Mouse (Mus musculus): ENCODE results near the gene Satb1.

The Satb1 gene

DNA sequence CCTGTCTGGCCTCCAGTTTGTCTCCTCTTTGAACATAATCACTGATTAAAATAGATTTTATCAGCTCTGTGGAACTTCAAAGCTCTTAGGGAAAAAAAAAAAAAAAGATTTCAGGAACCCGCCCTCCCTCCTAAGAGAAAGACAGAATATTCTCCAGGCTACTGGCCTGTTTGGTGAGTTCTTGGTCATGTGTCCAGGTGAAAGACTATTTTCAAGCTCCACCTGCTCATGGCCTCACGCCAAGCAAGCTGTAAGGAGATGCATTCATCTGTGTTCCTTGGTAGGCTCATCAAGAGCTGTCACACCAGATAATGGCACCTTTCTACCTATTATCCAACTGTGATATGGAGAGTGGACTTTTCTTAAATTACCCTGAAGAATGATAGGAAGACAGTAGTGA lies 54.1 kb downstream of the Satb1 start:
- DNase-seq (ENCODE audit: extremely low spot score, low read depth, low spot score), result no peak

DNA sequence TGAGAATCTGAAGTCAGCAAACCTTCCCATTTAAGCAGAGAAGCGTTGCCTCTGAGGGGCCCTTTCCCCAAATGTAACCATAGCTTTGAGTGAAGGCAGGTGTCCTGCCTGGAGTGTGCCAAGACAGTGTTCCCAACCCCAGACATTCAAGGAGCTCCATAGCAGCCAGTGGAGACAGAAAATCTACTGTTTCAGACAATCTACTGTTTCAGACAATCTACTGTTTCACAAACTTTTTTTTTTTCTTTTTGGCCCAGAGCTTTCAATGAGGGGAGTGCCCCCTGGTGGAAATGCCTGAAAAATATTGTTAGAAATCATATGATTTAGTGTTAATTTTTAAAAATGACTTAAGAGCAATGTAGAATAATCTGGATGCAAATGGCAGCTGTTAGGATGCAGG lies 55.3 kb downstream of the Satb1 start:
- no peak for DNase-seq (ENCODE audit: extremely low spot score, low read depth, low spot score)

GRCm38 (mm10) chr17:51775070-51775881 lies 57.8 kb downstream of the Satb1 start:
- no peak for DNase-seq (ENCODE audit: extremely low spot score, low read depth, low spot score)

- DNase-seq (ENCODE audit: extremely low spot score, low read depth, low spot score), result no peak
These were observed 69.5 kb downstream of the Satb1 start for GRCm38 (mm10) chr17:51763600-51763999.

- DNase-seq (ENCODE audit: extremely low spot score, low read depth, low spot score), result no peak
These were observed 70.6 kb downstream of the Satb1 start for GRCm38 (mm10) chr17:51762503-51762902.

- DNase-seq (ENCODE audit: extremely low spot score, low read depth, low spot score), result no peak
These were observed 72.0 kb downstream of the Satb1 start for GRCm38 (mm10) chr17:51760997-51761655.

GRCm38 (mm10) chr17:51760251-51760887 lies 72.7 kb downstream of the Satb1 start:
- DNase-seq (ENCODE audit: extremely low spot score, low read depth, low spot score), result peak; percentile 63

GRCm38 (mm10) chr17:51759509-51759908 lies 73.6 kb downstream of the Satb1 start:
- DNase-seq (ENCODE audit: extremely low spot score, low read depth, low spot score), result no peak

GRCm38 (mm10) chr17:51752142-51752541 lies 80.9 kb downstream of the Satb1 start:
- no peak for DNase-seq (ENCODE audit: extremely low spot score, low read depth, low spot score)

DNA sequence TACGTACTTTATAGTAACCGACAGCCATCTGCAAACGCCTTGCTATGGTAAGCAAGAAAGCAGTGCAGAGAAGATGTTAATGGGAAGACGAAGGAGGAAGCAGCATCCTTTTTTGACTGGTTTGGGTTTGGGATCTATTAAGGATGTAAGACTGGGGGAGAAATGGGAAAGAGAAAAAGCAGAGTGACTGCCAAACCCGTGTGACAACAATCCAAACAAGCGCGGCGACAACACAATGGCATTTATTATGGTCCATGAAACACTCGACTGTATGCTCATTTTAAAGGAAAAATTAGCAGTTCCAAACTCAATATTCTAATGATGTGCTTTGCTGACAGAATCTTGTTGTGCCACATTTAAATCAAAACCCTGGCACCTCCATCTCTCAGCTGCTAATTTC lies 85.9 kb downstream of the Satb1 start:
- DNase-seq (ENCODE audit: extremely low spot score, low read depth, low spot score), result no peak

DNA sequence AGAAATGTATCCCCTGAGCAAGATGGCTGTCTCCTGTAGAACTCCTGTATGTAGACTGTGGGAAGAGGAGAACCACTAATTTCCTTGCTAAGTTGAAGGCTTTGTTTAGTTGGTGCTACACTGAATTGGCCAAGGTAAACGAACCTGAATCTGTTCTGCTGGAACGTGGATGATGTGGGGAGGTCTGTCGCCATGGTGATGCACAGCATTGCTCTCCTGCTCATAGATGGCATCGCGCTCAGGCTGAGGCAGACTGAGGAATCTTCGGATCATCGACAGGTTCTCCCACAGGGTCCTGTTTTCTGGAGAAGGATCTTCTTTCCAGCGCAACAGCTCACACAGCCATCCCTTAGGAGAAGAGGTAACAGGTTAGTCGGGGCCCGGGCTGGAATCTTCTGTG lies 90.6 kb downstream of the Satb1 start:
- no peak for DNase-seq (ENCODE audit: extremely low spot score, low read depth, low spot score)

DNA sequence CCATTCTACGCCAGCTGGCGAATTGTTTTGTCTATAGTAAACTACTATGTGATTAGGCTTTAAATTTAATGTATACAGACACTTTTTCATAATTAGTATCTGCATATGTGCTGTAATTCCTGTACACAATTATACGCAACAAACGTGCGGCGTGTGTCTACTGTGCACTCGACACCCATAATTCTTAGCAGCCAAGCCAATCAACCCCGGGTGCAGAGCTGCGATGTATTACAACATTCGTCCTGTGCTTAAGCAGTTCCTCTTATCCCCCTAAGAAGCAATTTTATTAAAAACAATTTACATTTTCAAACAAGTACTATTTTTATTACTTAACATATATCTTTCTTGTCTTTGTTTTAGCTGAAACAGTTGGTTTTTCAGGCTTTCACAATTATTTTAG lies 92.0 kb downstream of the Satb1 start:
- DNase-seq (ENCODE audit: extremely low spot score, low read depth, low spot score), result no peak

DNA sequence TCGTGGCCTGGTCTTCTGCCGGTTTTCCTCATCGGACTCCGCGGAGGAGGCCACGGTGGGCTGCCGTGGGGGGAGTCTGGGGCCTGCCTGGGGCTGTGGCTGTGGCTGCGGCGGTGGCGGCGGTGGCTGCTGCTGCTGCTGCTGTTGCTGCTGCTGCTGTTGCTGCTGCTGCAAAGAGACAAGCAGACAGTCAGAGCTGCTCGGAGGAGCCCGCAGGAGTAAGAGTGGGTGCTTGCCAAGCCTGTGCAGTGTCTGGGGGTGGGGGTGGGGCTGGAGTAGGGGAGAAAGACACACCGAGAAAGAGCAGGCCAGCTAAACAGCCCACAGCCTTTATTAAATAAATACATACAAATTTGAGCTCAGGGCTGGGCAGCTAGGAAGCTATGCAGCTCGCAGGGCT lies 92.8 kb downstream of the Satb1 start:
- no peak for DNase-seq (ENCODE audit: extremely low spot score, low read depth, low spot score)

DNA sequence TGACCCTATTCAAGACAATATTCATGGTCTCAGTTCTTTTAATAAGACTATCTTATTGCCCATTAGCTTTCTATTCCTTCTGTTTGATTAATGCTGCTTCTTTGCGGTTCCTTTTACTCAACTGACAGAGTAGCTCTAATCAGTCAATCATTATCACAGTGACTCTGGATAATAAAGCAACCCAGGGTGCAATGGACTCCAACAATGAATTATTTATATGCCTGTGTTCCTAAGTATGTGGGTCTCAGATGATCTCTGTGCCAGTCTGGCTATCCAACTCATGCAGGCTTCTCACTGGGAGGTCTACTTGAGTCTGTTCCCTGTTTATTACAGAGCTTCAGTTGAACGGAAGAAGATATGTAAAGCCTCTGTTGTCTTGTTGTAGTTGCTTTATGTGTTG lies 108.6 kb downstream of the Satb1 start:
- no peak for DNase-seq (ENCODE audit: extremely low spot score, low read depth, low spot score)

GRCm38 (mm10) chr17:51695711-51696110 lies 137.4 kb downstream of the Satb1 start:
- no peak for DNase-seq (ENCODE audit: extremely low spot score, low read depth, low spot score)

DNA sequence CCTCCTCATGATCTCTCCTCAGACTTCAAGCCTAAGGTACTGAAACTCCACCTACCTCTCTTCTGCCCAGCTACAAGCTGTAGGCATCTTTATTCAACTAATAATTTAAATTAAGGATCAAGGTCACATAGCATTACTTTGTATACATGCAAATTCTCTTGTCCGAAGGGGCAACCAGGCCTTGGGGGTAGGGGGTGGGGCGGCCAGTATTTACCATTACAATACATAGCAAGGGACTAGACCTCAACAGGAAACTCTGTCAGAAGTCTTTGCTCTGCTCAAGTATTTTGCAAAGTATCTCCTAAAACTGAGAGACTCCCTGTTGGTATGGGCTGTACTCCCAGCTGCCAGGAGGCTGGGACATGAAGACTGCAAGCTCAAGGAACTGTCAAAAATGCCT lies 137.8 kb downstream of the Satb1 start:
- DNase-seq (ENCODE audit: extremely low spot score, low read depth, low spot score), result no peak

DNA sequence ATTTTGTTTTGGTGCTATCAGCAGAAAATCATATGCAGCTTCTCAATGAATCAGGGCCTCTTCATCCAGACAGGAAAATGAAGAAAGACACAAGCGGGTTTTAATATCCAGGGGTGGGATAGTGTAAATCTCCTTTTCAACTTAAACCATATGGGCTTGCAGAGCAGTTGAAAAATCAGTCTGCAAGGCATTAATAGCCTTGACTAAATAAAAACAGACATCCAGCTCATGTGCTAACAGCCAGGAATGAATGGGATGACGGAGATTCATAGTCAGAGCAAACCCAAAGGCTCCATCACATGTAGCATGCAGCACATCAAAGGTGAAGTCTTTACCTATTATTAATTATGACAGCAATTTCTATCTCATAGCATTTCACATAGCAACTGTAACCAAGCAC lies 142.6 kb downstream of the Satb1 start:
- DNase-seq (ENCODE audit: extremely low spot score, low read depth, low spot score), result no peak

- no peak for DNase-seq (ENCODE audit: extremely low spot score, low read depth, low spot score)
These were observed 145.9 kb downstream of the Satb1 start for GRCm38 (mm10) chr17:51687226-51687625.

Measured in hindlimb bud, embryonic 11.5 days (tissue).